Mouse (Mus musculus) heart, embryonic 14.5 days (tissue): ENCODE measurements around the gene Lrrtm3. TPM values are rescaled to one million over a fixed set of nuclear protein-coding genes. Genes with fewer than 3 reads are reported as not detected.

ENCODE experiments used
- ATAC-seq: fragments of 200-750 bp; cut with Nextera tagmentation; 2 replicates; pipeline ENCODE4 v1.8.0; 2017; ENCODE audit warnings: low read depth, moderate TSS enrichment; ENCODE audit not compliant: insufficient number of reproducible peaks, insufficient read depth, low FRiP score
- H3K27ac ChIP-seq, 2 experiments: fragments of 200-500 bp in 1 of 2; fragments of 300-500 bp in 1 of 2; sonication (generic) in 1 of 2; replicated peaks in 1 of 2; 2 replicates each; pipeline ENCODE4 v1.5.1; 2012 to 2014; ENCODE audit warnings: low read depth in 2 of 2, low read length in 2 of 2, control low read depth in 1 of 2, mild to moderate bottlenecking in 1 of 2, mixed read lengths in 1 of 2; ENCODE audit not compliant: control insufficient read depth in 1 of 2, insufficient read depth in 1 of 2
- H3K27me3 ChIP-seq: fragments of 300-500 bp; sonication (generic); 2 replicates; pipeline ENCODE4 v1.6.1; 2014; ENCODE audit warnings: mild to moderate bottlenecking, low read length, control low read depth; ENCODE audit not compliant: control insufficient read depth, insufficient read depth
- H3K36me3 ChIP-seq: fragments of 300-500 bp; sonication (generic); 2 replicates; pipeline ENCODE4 v1.6.1; 2014; ENCODE audit warnings: mild to moderate bottlenecking, control low read depth, low read length, mixed read lengths; ENCODE audit not compliant: control insufficient read depth, insufficient read depth
- H3K4me1 ChIP-seq, 2 experiments: fragments of 200-500 bp in 1 of 2; fragments of 300-500 bp in 1 of 2; sonication (generic) in 1 of 2; 2 replicates each; pipeline ENCODE4 v1.6.1; 2012 to 2014; ENCODE audit warnings: low read length in 2 of 2, control low read depth in 1 of 2, mixed read lengths in 1 of 2; ENCODE audit not compliant: control insufficient read depth in 2 of 2, insufficient read depth in 2 of 2
- H3K4me2 ChIP-seq: fragments of 300-500 bp; sonication (generic); 2 replicates; pipeline ENCODE4 v1.6.1; 2014; ENCODE audit warnings: mild to moderate bottlenecking, low read length
- H3K4me3 ChIP-seq, 2 experiments: fragments of 200-500 bp in 1 of 2; fragments of 300-500 bp in 1 of 2; sonication (generic) in 1 of 2; 2 replicates each; pipeline ENCODE4 v1.5.1; 2012 to 2014; ENCODE audit warnings: low read length in 2 of 2, mild to moderate bottlenecking in 2 of 2, control low read depth in 1 of 2, low read depth in 1 of 2, moderate library complexity in 1 of 2; ENCODE audit not compliant: control insufficient read depth in 1 of 2, insufficient read depth in 1 of 2
- H3K9ac ChIP-seq: fragments of 300-500 bp; sonication (generic); 2 replicates; pipeline ENCODE4 v1.6.1; 2014; ENCODE audit warnings: mild to moderate bottlenecking, low read length
- H3K9me3 ChIP-seq: fragments of 300-500 bp; sonication (generic); 2 replicates; pipeline ENCODE4 v1.6.1; 2016; ENCODE audit warnings: low read length, control low read depth; ENCODE audit not compliant: control insufficient read depth
- WGBS: fragments of 180-500 bp; shearing (Covaris S2); extraction: QIAGEN DNeasy Blood & Tissue Kit; methylation state at CpG from one replicate; pipeline ENCODE4 v1.1.7; 2014; 5-methylcytosine and 5-hydroxymethylcytosine counted together
- polyA plus RNA-seq: library from polyadenylated mRNA; unstranded; fragments of >200 nt; fragmentation: Nextera tagmentation; extraction: Ambion mirVana; gene quantifications from 2 replicates; pipeline ENCODE4 v1.2.1, GENCODE M21; 2014

Lrrtm3 gene
- polyA plus RNA-seq, 1 experiment from 2014 or later = 0.99 TPM

DNA sequence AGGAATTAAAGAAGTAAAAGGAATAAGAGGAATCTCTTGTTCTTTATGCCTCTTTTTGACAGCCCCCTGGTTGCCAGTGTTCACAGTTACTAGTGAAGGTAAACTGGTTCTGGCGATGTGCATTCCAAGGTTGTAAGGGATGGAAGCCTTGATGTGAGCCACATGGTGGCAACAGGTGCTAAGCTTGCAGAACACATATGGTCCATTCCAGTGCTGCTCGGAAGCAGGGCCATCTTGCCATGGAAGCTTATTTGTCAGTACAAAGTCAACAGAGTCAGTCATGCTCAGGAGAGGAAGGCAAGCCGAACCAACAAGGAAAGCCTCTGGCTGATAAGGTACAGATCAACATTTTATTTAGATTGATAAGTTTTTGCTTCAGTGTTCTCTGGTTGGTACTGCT lies 7.7 kb downstream of the Lrrtm3 start:
- Histone ChIP-seq H3K4me1 (peaks cover 6 to 8% of the 10 kb centered on the region in 2 experiments), H3K36me3 (no peaks in the 10 kb centered on the region), H3K9ac (no peak overlapping the region), H3K4me3 (no peak overlapping the region), H3K27ac (no peak overlapping the region), H3K4me2 (no peak overlapping the region), H3K9me3 (no peaks in the 10 kb centered on the region), H3K27me3 (no peaks in the 10 kb centered on the region)
- 70% methylated on average over 3 of the region's 3 CpGs for WGBS
- ATAC-seq = no peak

DNA sequence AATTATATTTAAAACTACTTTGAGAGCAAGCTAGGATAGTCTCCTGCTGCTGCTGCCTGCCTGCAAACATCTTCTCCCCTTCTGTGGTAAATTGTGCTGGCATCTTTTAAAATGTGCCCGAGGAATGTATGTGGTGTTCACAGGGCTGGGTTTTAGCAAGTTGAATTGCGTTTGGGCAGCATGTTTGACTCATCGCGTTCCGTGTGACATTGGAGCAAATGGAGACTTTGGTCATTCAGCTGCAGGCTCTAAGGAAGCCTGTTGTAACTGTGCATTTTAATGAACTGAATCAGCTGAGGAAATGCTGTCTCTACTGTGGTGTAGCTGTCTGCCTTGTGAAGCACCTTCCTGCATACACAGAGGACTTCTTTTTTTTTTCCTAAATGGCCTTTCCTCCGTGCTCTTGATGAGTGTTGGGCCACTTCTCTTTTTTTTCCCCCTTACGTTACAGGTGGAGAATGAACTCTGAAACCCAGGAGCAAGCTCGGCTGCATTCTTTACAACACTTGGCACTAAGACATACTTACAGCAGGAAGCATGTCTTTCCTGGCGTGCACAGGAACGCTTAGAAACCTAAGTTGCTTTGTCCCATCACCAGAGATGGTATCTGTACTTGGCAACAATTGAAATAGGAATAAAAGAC lies 13.5 kb downstream of the Lrrtm3 start:
- Histone ChIP-seq H3K4me3 (no peak overlapping the region), H3K9ac (no peak overlapping the region), H3K27me3 (no peaks in the 10 kb centered on the region), H3K9me3 (no peaks in the 10 kb centered on the region), H3K36me3 (no peaks in the 10 kb centered on the region), H3K4me2 (peak overlapping the region; percentile 19), H3K4me1 (peaks cover 3 to 12% of the 10 kb centered on the region in 2 experiments), H3K27ac (no peak overlapping the region)
- ATAC-seq = no peak
- WGBS = 48% methylated on average over 10 of the region's 10 CpGs

DNA sequence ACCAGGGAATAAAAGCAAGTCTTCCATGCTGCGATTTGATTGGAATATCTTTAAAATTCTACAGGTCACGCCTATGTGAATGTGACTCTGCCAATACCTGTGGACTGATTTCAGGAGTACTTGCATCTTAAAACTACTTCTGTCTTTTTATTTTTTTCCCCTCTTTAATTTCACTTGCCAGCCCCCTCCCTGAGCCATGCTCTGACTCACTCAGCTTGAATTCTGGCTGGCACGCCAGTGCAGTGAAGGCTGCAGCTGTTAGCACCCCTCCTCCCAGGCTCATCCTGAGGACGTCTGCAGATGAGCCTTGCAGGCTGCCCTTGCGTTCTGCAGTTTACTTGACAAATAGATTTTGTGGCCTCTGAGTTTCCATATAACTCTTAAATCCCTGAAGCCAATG lies 14.1 kb downstream of the Lrrtm3 start:
- Histone ChIP-seq H3K9me3 (no peaks in the 10 kb centered on the region), H3K36me3 (no peaks in the 10 kb centered on the region), H3K27me3 (no peaks in the 10 kb centered on the region), H3K4me2 (peak overlapping the region; percentile 19), H3K4me1 (peaks cover 3 to 12% of the 10 kb centered on the region in 2 experiments), H3K9ac (no peak overlapping the region), H3K27ac (no peak overlapping the region), H3K4me3 (no peak overlapping the region)
- no peak for ATAC-seq
- WGBS = 33% methylated on average over 5 of the region's 5 CpGs

DNA sequence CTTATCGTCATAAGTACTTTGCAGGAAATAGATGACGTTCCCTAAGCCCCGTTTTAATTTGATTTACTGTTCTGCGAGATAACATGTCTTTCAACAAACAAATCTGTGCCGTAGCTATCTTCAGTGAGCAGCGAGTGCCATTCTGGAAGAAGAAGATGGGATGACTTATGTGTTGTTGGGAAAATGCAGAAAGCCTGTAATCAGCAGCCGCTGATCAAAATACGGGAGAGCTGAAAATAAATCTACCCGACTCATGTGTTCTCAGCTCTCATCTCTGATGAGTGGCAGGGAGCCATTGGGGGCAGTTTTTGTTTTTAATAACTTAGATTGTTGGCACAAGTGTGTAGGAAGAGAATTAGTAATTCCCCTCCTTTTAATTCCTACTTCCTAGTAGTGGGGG lies 26.4 kb downstream of the Lrrtm3 start:
- H3K9ac ChIP-seq = no peak overlapping the region
- peaks cover 0 to under 1% of the 10 kb centered on the region in 2 experiments; a peak in 2 of 4 replicates for H3K4me1 ChIP-seq
- WGBS = 62% methylated on average over 9 of the region's 9 CpGs
- ATAC-seq = no peak
- H3K4me2 ChIP-seq = no peak overlapping the region
- H3K27me3 ChIP-seq = no peaks in the 10 kb centered on the region
- no peaks in the 10 kb centered on the region for H3K9me3 ChIP-seq
- no peak overlapping the region for H3K27ac ChIP-seq
- H3K4me3 ChIP-seq = no peak overlapping the region
- no peaks in the 10 kb centered on the region for H3K36me3 ChIP-seq

DNA sequence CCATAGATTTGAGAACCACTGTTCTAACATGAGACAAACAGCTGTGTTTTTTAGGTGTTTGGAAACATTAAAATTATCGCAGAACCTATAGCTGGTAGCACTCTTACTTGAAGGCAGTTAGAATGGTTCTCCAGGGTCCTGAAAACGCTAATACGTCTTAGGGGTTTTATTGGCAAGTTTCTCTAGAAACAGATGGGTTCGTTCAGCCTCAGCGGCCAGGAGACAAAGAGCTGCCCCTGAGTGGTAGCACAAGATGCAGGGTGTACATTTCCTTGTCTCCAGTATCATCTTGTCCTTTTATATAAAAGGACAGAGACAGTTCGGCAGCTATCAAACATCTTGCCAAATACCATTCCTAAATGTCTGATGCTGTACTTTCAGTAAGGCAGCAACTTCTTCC lies 40.1 kb downstream of the Lrrtm3 start:
- Histone ChIP-seq H3K4me1 (peaks cover 7 to 26% of the 10 kb centered on the region in 2 experiments), H3K27me3 (no peaks in the 10 kb centered on the region), H3K9ac (no peak overlapping the region), H3K4me2 (no peak overlapping the region), H3K4me3 (no peak overlapping the region), H3K27ac (no peak overlapping the region), H3K9me3 (no peaks in the 10 kb centered on the region), H3K36me3 (no peaks in the 10 kb centered on the region)
- ATAC-seq = no peak
- WGBS = 91% methylated on average over 6 of the region's 6 CpGs

DNA sequence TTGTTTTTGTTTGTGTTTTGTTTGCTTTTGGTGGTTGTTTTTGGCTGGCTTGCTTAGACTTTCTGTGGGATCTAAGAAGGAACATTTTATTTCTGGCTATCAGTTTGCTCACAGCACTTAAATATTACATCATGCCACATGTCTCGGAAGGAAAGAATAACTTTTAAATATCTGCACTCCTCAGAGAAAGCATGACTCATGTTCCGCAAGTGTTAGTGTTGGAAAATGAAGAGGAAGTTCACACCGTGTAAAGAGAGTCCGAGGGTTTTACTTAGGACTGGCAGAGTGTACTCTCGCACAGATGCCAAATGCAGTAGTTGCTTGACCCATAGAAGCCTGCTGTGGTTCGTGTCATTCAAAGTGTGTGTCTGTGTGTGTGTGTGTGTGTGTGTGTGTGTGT lies 40.9 kb downstream of the Lrrtm3 start:
- ATAC-seq = no peak

DNA sequence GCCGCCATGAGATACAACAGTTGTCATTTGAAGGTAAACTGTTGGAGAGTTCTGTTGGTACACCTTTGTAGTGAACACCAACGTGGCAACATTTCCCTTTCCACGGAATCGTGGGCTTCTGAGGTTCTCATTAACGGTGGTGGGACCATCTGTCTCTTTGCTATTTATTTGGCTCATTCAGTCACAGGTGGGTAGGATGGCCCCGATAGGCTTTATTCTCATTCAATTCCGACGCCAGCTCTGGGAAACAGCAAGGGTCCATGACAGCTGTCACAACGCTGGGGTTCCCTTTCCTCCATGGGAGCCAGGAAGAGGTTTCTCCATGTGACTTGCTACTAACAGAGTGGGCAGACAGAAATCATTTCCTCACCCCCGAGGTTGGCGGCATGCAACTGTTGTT lies 48.2 kb downstream of the Lrrtm3 start:
- WGBS = 84% methylated on average over 11 of the region's 11 CpGs

More for the DNA sequence above, 40.9 kb downstream of the Lrrtm3 start:
- no peak overlapping the region for H3K9ac ChIP-seq
- WGBS = 44% methylated on average over 6 of the region's 6 CpGs
- H3K27ac ChIP-seq = peak overlapping the region in 1 of 2 experiments; percentile 2; a peak in 1 of 4 replicates
- no peaks in the 10 kb centered on the region for H3K27me3 ChIP-seq
- no peaks in the 10 kb centered on the region for H3K36me3 ChIP-seq
- peaks cover 7 to 26% of the 10 kb centered on the region in 2 experiments for H3K4me1 ChIP-seq
- H3K4me3 ChIP-seq = no peak overlapping the region
- H3K4me2 ChIP-seq = no peak overlapping the region
- no peaks in the 10 kb centered on the region for H3K9me3 ChIP-seq

DNA sequence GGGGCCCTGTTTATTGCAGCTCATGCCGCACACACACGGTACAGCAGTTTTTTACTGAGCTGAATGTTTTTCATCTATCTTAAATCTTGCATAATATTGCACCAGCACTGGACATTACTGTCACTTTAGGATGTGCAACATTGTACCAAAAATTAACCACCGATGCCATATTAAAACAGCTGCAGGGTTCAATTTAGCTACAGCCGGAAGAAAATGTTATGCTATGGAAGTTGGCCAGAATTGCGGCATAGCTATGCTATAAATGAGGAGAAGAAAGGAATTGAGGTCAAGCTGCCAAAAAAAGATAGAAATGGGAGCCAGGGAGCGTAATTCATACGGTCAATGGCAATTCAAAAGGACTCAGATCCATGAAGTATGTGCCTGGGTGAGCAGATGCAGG lies 48.9 kb downstream of the Lrrtm3 start:
- ATAC-seq = no peak
- H3K4me3 ChIP-seq = no peak overlapping the region
- no peaks in the 10 kb centered on the region for H3K9me3 ChIP-seq
- WGBS = 75% methylated on average over 7 of the region's 7 CpGs
- H3K27ac ChIP-seq = no peak overlapping the region
- H3K9ac ChIP-seq = no peak overlapping the region
- no peak overlapping the region for H3K4me2 ChIP-seq
- H3K36me3 ChIP-seq = no peaks in the 10 kb centered on the region
- H3K4me1 ChIP-seq = peaks cover 5 to 11% of the 10 kb centered on the region in 2 experiments
- H3K27me3 ChIP-seq = no peaks in the 10 kb centered on the region

More for the DNA sequence above, 48.2 kb downstream of the Lrrtm3 start:
- no peak for ATAC-seq
- no peaks in the 10 kb centered on the region for H3K36me3 ChIP-seq
- peaks cover 5 to 11% of the 10 kb centered on the region in 2 experiments for H3K4me1 ChIP-seq
- no peak overlapping the region for H3K4me3 ChIP-seq
- no peaks in the 10 kb centered on the region for H3K27me3 ChIP-seq
- no peak overlapping the region for H3K4me2 ChIP-seq
- no peak overlapping the region for H3K27ac ChIP-seq
- H3K9ac ChIP-seq = no peak overlapping the region
- no peaks in the 10 kb centered on the region for H3K9me3 ChIP-seq
